Mouse (Mus musculus) midbrain, embryonic 14.5 days (tissue): ENCODE measurements at regions not wholly inside any gene's neighbourhood (a gene's known extent, or its start where the extent isn't known, plus 50 kb on each side); places are given as distances from the start of the nearest gene placed in this dataset.
A peak's percentile ranks its signal among the peaks of the same experiment; 100 is the strongest.

ENCODE experiments used
- ATAC-seq: fragments of 200-750 bp; cut with Nextera tagmentation; 2 replicates; pipeline ENCODE4 v1.8.0; 2017; ENCODE audit warnings: moderate number of reproducible peaks, moderate library complexity; ENCODE audit not compliant: low FRiP score, low TSS enrichment
- DNase-seq: peaks from one replicate; pipeline ENCODE4 v3.0.0-alpha.2; 2015
- H3K27ac ChIP-seq: fragments of 300-500 bp; sonication (generic); replicated peaks from 2 replicates; pipeline ENCODE4 v1.5.1; 2014; ENCODE audit warnings: mild to moderate bottlenecking, low read depth, low read length, moderate library complexity
- H3K27me3 ChIP-seq: fragments of 300-500 bp; sonication (generic); 2 replicates; pipeline ENCODE4 v1.6.1; 2014; ENCODE audit warnings: low read length, control low read depth, mixed read lengths; ENCODE audit not compliant: control insufficient read depth, insufficient read depth
- H3K36me3 ChIP-seq: fragments of 300-500 bp; sonication (generic); 2 replicates; pipeline ENCODE4 v1.6.1; 2014; ENCODE audit warnings: low read length, control low read depth; ENCODE audit not compliant: control insufficient read depth, insufficient read depth
- H3K4me1 ChIP-seq: fragments of 300-500 bp; sonication (generic); 2 replicates; pipeline ENCODE4 v1.6.1; 2014; ENCODE audit warnings: mild to moderate bottlenecking, antibody characterized with exemption, low read length, control low read depth; ENCODE audit not compliant: control insufficient read depth, insufficient read depth
- H3K4me2 ChIP-seq: fragments of 300-500 bp; sonication (generic); 2 replicates; pipeline ENCODE4 v1.6.1; 2014; ENCODE audit warnings: mild to moderate bottlenecking, low read length, moderate library complexity
- H3K4me3 ChIP-seq: fragments of 300-500 bp; sonication (generic); replicated peaks from 2 replicates; pipeline ENCODE4 v1.5.1; 2014; ENCODE audit warnings: low read depth, low read length
- H3K9ac ChIP-seq: fragments of 300-500 bp; sonication (generic); replicated peaks from 2 replicates; pipeline ENCODE4 v1.6.1; 2014; ENCODE audit warnings: mild to moderate bottlenecking, low read length, moderate library complexity
- H3K9me3 ChIP-seq: fragments of 300-500 bp; sonication (generic); 2 replicates; pipeline ENCODE4 v1.6.1; 2016; ENCODE audit warnings: low read length, control low read depth, mixed read lengths; ENCODE audit not compliant: control insufficient read depth
- WGBS: fragments of 180-500 bp; shearing (Covaris S2); extraction: QIAGEN DNeasy Blood & Tissue Kit; methylation state at CpG from one replicate; pipeline ENCODE4 v1.1.7; 2014; 5-methylcytosine and 5-hydroxymethylcytosine counted together

DNA sequence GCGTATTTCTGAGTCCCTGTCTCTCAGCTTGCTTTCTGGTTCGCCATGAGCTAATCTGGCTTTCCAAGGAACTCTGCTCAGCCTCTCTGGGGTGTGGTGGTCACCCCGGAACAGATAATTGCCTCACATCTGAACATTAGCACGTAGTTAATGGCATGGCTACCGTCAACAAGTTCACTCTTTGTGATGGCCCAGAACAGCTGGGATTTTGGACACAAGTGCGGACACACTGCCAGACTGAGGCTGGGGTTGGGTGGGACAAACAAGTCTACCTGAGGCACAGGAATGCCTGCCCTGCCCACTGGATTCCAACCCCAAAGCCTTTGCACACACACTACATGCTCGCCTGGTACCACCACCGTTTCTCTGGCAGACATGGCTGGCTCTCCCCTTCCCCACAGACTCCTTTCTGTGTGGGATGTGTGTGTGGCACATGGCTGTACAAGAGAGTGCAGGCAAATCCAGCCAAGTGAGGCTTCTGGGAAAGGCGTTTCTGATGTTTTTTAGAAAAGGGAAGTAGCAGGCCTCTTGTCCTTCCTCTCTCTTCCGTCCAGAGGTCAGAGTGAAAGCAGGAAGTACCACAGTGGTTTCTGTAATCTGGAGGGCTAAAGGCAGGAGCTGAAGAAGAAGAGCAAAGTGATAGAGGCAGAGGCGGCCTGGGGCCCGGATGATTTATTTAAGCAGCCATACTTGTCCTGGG lies 74.6 kb upstream of the Sertad2 start:
- Histone ChIP-seq H3K9ac (no peak overlapping the region), H3K27me3 (no peaks in the 10 kb centered on the region), H3K36me3 (no peaks in the 10 kb centered on the region), H3K4me1 (no peaks in the 10 kb centered on the region), H3K4me3 (no peak overlapping the region), H3K9me3 (no peaks in the 10 kb centered on the region), H3K4me2 (no peak overlapping the region), H3K27ac (no peak overlapping the region)
- DNase-seq (no peak), ATAC-seq (no peak)
- 84% methylated on average over 12 of the region's 12 CpGs for WGBS

DNA sequence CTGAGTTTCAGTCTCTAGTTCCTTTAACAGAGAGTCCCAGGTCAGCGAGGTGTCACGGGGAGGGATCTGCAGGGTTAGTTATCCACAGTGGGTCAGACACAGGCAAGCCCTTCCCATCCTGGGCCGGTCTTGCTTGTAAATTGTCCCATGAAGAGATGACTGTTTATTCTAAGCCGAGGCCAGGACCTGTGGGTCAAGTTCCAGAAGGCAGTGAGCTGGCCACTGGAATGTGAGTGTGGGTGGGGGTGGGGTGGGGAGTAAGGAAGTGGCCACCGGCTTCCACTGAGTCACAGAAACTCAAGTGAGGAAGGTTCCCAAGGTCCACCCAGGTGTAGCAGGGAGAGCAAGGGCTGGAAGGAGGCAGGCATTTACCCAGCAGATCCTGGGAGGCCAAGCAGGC lies 73.7 kb upstream of the Sertad2 start:
- Histone ChIP-seq H3K9ac (no peak overlapping the region), H3K4me1 (no peaks in the 10 kb centered on the region), H3K36me3 (no peaks in the 10 kb centered on the region), H3K27ac (no peak overlapping the region), H3K27me3 (no peaks in the 10 kb centered on the region), H3K4me2 (no peak overlapping the region), H3K4me3 (no peak overlapping the region), H3K9me3 (no peaks in the 10 kb centered on the region)
- DNase-seq (no peak), ATAC-seq (no peak; the same call in 1 of the 2 replicates)
- WGBS = 83% methylated on average over 5 of the region's 5 CpGs

DNA sequence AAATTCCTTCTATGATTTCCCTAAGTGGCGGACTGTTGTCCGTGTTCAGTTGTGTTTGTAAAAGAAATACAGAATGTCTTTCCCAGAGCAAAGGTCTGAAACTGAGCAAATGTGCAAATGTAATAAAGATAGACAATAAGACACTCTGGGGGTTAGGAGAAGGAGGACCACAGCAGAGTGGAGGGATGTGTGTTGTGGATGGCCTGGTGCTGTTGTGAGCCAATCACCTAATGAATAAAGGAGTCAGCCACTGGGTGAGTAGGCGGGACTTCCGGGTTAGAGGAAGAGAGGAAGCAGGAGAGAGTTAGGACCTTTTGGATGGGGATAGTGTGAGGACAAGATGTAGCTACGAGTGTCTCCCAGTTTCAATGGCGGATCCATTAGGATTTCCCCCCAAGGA lies 72.7 kb upstream of the Sertad2 start:
- 91% methylated on average over 6 of the region's 6 CpGs for WGBS
- Histone ChIP-seq H3K36me3 (no peaks in the 10 kb centered on the region), H3K27me3 (no peaks in the 10 kb centered on the region), H3K9ac (no peak overlapping the region), H3K4me2 (no peak overlapping the region), H3K4me1 (no peaks in the 10 kb centered on the region), H3K27ac (no peak overlapping the region), H3K4me3 (no peak overlapping the region), H3K9me3 (no peaks in the 10 kb centered on the region)
- ATAC-seq (no peak), DNase-seq (no peak)

DNA sequence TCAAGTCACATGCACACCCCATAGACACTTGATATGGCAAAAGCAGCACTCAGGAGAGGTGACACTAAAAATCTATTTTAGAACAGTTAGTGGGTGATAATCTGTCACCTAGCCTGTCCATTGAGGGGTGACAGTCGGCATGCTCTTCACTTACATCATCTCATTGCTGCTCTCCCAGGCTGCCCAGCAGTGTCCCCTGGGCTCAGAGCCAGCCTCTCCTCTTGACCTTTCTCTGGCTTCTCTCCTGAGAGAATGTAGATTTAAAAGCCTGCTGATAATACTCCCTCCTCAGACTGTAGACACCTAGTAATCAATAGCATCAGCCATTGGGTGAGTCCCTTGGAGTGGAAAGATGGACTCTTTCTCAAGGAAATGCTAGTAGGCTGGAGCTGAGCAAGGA lies 70.7 kb upstream of the Sertad2 start:
- Histone ChIP-seq H3K27me3 (no peaks in the 10 kb centered on the region), H3K27ac (no peak overlapping the region), H3K36me3 (no peaks in the 10 kb centered on the region), H3K9me3 (no peaks in the 10 kb centered on the region), H3K4me3 (no peak overlapping the region), H3K4me1 (no peaks in the 10 kb centered on the region), H3K4me2 (no peak overlapping the region), H3K9ac (no peak overlapping the region)
- DNase-seq (no peak), ATAC-seq (no peak)
- WGBS = 80% methylated on average over 1 of the region's 1 CpGs

DNA sequence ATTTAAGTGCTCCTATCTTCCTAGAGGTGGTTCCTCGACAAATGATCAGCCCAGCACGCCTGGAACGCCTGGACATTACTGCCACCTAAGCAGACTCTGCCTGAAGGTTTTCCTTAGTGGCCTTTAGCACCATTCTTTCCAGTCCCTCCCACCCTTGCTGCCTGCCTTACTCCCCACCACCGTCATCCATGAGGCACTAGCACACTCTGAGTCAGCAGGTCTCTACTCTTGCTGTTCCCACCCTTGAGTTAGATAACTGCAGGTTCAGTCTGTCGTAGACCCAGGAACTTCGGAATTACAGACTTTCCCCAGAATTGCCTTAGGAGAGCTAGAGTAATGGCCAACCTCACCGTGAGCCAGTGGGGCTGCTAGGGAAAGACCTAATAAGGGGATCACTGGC lies 67.4 kb upstream of the Sertad2 start:
- 87% methylated on average over 7 of the region's 7 CpGs for WGBS
- H3K27me3 ChIP-seq = no peaks in the 10 kb centered on the region

DNA sequence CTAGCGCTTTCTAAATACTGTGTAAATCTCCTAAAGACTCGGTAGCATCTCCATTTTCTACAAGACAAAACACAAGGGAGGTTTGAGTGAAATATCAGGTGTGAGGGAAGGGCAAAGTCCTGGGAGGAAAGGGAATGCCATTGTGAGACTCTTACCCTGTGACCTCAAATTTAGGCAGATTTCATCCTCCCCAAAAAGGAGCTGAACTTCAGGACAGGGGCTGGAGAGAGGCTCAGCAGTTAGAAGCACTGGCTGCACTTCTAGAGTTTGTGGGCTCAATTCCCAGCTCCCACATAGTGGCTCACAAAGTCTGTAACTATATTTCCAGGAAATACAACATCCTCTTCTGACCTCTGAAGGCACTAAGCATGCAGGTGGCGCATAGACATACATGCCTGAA lies 66.6 kb upstream of the Sertad2 start:
- WGBS = 85% methylated on average over 3 of the region's 3 CpGs
- Histone ChIP-seq H3K27me3 (no peaks in the 10 kb centered on the region), H3K4me2 (no peak overlapping the region), H3K4me3 (no peak overlapping the region), H3K9ac (no peak overlapping the region), H3K27ac (no peak overlapping the region), H3K36me3 (no peaks in the 10 kb centered on the region), H3K4me1 (0 out of 2 replicates have a peak, but pooled peaks cover 4% of the 10 kb centered on the region), H3K9me3 (no peaks in the 10 kb centered on the region)
- ATAC-seq (no peak), DNase-seq (no peak)

More for the DNA sequence above, 67.4 kb upstream of the Sertad2 start:
- ATAC-seq (no peak), DNase-seq (no peak)
- no peaks in the 10 kb centered on the region for H3K9me3 ChIP-seq
- H3K27ac ChIP-seq = no peak overlapping the region
- H3K4me1 ChIP-seq = 0 out of 2 replicates have a peak, but pooled peaks cover 4% of the 10 kb centered on the region
- H3K4me3 ChIP-seq = no peak overlapping the region
- H3K9ac ChIP-seq = no peak overlapping the region
- no peaks in the 10 kb centered on the region for H3K36me3 ChIP-seq
- no peak overlapping the region for H3K4me2 ChIP-seq

DNA sequence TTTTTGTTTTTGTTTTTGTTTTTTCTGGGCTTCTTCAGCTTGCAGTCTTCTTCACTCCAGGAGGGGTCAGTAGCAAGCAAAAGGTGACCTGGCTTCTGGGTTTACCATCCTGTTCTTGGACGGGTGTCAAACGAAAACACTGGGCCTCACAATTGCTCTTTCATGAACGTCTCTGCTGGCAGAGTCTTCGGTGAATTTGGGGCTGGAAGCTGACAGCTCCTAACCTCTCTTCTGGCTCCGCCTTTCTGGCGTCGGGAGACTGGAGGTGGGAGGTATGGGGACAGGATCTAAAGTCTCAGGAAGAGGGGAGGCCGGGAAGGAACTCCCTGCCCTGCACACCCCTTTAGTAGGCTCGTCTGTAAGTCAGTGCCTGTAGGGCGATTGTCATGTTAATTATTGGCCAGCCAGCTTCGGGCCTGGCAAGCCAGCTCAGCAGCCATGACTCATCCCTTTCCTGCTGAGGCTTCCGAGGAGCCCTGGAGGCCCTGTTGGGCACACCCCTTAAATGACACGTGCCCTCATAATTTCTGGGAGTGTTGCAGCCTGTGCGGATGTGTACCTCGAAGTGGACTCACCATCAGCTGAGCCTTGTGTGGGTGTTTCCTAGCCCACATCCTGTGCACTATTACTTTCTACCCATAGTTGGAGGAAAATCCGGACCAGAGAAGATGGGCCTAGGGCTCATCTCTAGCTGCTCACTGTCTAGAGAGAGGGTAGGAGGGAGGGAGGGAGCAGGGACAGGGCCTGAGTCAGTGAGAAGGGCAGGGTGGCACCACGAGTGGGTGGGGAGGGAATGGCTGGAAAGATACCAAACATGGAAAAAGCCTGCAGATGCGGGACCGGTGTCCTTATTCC lies 65.6 kb upstream of the Sertad2 start:
- Histone ChIP-seq H3K9ac (0 out of 2 replicates have a peak overlapping the region, but pooled peaks have one; percentile 14), H3K27ac (peak overlapping the region; percentile 21; the same call in 1 of the 2 replicates)
- peak; percentile 64 for DNase-seq

DNA sequence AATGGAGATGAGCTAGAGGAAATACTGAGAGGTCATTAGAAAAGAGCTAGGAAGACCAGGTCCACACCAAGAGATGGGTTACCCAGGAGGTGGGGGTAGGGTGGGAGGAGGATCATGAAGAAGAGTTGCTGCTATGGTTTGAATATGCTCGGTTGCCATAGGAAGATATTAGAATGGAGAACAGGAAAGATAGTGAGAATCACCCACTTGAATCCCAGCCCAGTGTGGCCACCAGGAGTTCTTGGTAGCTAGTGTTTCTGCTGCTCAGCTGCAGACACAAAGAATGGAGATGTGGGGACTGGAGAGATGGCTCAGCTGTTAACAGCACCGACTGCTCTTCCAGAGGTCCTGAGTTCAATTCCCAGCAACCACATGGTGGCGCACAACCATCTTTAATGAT lies 62.4 kb upstream of the Sertad2 start:
- Histone ChIP-seq H3K4me1 (0 out of 2 replicates have a peak, but pooled peaks cover 4% of the 10 kb centered on the region), H3K4me3 (no peak overlapping the region), H3K9me3 (no peaks in the 10 kb centered on the region), H3K36me3 (no peaks in the 10 kb centered on the region), H3K9ac (no peak overlapping the region), H3K27ac (no peak overlapping the region), H3K27me3 (no peaks in the 10 kb centered on the region), H3K4me2 (no peak overlapping the region)
- ATAC-seq (no peak), DNase-seq (no peak)
- WGBS = 88% methylated on average over 3 of the region's 3 CpGs

More for the DNA sequence above, 65.6 kb upstream of the Sertad2 start:
- 0 out of 2 replicates have a peak, but pooled peaks cover 4% of the 10 kb centered on the region for H3K4me1 ChIP-seq
- no peaks in the 10 kb centered on the region for H3K27me3 ChIP-seq
- no peak overlapping the region for H3K4me3 ChIP-seq
- no peaks in the 10 kb centered on the region for H3K9me3 ChIP-seq
- H3K4me2 ChIP-seq = peak overlapping the region; percentile 32
- ATAC-seq = peak; percentile 78
- no peaks in the 10 kb centered on the region for H3K36me3 ChIP-seq
- WGBS = 13% methylated on average over 19 of the region's 19 CpGs
